Comparison of ENCODE assay signal across 15 mouse cellular contexts in genomic region chrX:48583332-48583731, GRCm38 (mm10).
"Had no signal": no experiment of that assay in that cellular context is flagged by ENCODE, and none has a peak within 500 bp of the region (broad histone marks: within the 10 kb centered on the region; RNA-seq: fewer than 3 reads in every experiment).

No protein-coding gene starts in this region.

- H3K27me3 ChIP-seq: neural tube, embryonic 15.5 days; stomach, embryonic 15.5 days had no signal

- H3K4me3 ChIP-seq: neural tube, embryonic 15.5 days; stomach, embryonic 15.5 days had no signal

- H3K4me1 ChIP-seq: neural tube, embryonic 15.5 days; stomach, embryonic 15.5 days had no signal

- H3K4me2 ChIP-seq: neural tube, embryonic 15.5 days; stomach, embryonic 15.5 days had no signal

- DNase-seq: retina, postnatal 1 day; right cerebral cortex, adult 18-20 months; right cerebral cortex, postnatal 14 days; right cerebral cortex, postnatal 25 days; right cerebral cortex, postnatal 4 days; spleen, adult 18-20 months; thymus, adult 18-20 months; thymus, adult 2 months; thymus, postnatal 14 days; thymus, postnatal 25 days; thymus, postnatal 36 days; thymus, postnatal 4 days had no signal

- H3K9ac ChIP-seq: neural tube, embryonic 15.5 days; stomach, embryonic 15.5 days had no signal

- H3K27ac ChIP-seq: neural tube, embryonic 15.5 days; stomach, embryonic 15.5 days; stomach, postnatal 0 days had no signal

- H3K9me3 ChIP-seq: neural tube, embryonic 15.5 days; stomach, embryonic 15.5 days had no signal
